In genomic region chr11:107914634-107915226, GRCm38 (mm10) we compare ENCODE assay signal across 9 mouse cellular contexts. TPM values are rescaled to one million over a fixed set of nuclear protein-coding genes. Genes with fewer than 3 reads are reported as not detected.
A peak's percentile ranks its signal among the peaks of the same experiment; 100 is the strongest.
DNase-seq lines count a peak whose midpoint lies in the region; ATAC-seq and TF ChIP-seq lines count a peak whose summit lies in the region.
"Had no signal": no experiment of that assay in that cellular context is flagged by ENCODE, and none has a peak within 500 bp of the region (broad histone marks: within the 10 kb centered on the region; RNA-seq: fewer than 3 reads in every experiment).

Cacng5 (minus strand) TSS chr11:107915055.

- no peaks in the 10 kb centered on the region for H3K79me2 ChIP-seq in heart, adult 2 months (replicated peaks; ENCODE audit: control insufficient read depth, insufficient read depth, low read length)

- peaks cover 34% of the 10 kb centered on the region for H3K27me3 ChIP-seq in heart, embryonic 14.5 days (ENCODE audit: control insufficient read depth, insufficient read depth, low read length)
- H3K27me3 ChIP-seq in heart, adult 2 months (ENCODE audit: control insufficient read depth, insufficient read depth, low read length): peaks cover 2% of the 10 kb centered on the region; the same call in 1 of the 2 replicates
- peaks cover 28% of the 10 kb centered on the region for H3K27me3 ChIP-seq in embryonic facial prominence, embryonic 12.5 days
- peaks cover 10% of the 10 kb centered on the region; the same call in 1 of the 2 replicates for H3K27me3 ChIP-seq in midbrain, embryonic 15.5 days (replicated peaks)
- H3K27me3 ChIP-seq in thymus, adult 2 months (ENCODE audit: control insufficient read depth, insufficient read depth, low read length): no peaks in the 10 kb centered on the region; the same call in 1 of the 2 replicates

- no peaks in the 10 kb centered on the region for H3K36me3 ChIP-seq in heart, embryonic 14.5 days (ENCODE audit: control insufficient read depth, insufficient read depth, low read length)
- H3K36me3 ChIP-seq in heart, adult 2 months (ENCODE audit: control insufficient read depth, insufficient read depth, low read length): no peaks in the 10 kb centered on the region
- H3K36me3 ChIP-seq in embryonic facial prominence, embryonic 12.5 days: no peaks in the 10 kb centered on the region
- no peaks in the 10 kb centered on the region for H3K36me3 ChIP-seq in midbrain, embryonic 15.5 days (replicated peaks)
- no peaks in the 10 kb centered on the region for H3K36me3 ChIP-seq in thymus, adult 2 months (ENCODE audit: control insufficient read depth, insufficient read depth, low read length)

- TF ChIP-seq EP300 in heart, adult 2 months (IDR thresholded peaks at IDR 0.05; ENCODE audit: insufficient read depth, low read depth, low read length): no peak

- 4% methylated on average over 35 of the region's 36 CpGs for WGBS in heart, embryonic 14.5 days
- WGBS in heart, adult 2 months: 6% methylated on average over 36 of the region's 36 CpGs
- 4% methylated on average over 36 of the region's 36 CpGs for WGBS in embryonic facial prominence, embryonic 12.5 days
- whole genome bisulfite sequencing in midbrain, embryonic 15.5 days: 5% methylated on average over 33 of the region's 36 CpGs
- WGBS in thymus, adult 2 months: 9% methylated on average over 36 of the region's 36 CpGs

- peak within 1 kb of the TSS; percentile 54 for H3K4me2 ChIP-seq in heart, embryonic 14.5 days (ENCODE audit: low read length)
- H3K4me2 ChIP-seq in embryonic facial prominence, embryonic 12.5 days (replicated peaks): peak within 1 kb of the TSS; percentile 56
- H3K4me2 ChIP-seq in midbrain, embryonic 15.5 days: peak within 1 kb of the TSS; percentile 59

- peak within 1 kb of the TSS; percentile 10 to 23; a peak in 3 of 4 replicates for H3K4me3 ChIP-seq in heart, embryonic 14.5 days (ENCODE audit: control insufficient read depth in 1 of 2, insufficient read depth in 1 of 2, low read depth in 1 of 2, low read length in 2 of 2)
- H3K4me3 ChIP-seq in heart, adult 2 months: no peak within 1 kb of the TSS
- H3K4me3 ChIP-seq in embryonic facial prominence, embryonic 12.5 days: peak within 1 kb of the TSS; percentile 36
- H3K4me3 ChIP-seq in midbrain, embryonic 15.5 days: peak within 1 kb of the TSS; percentile 42
- no peak within 1 kb of the TSS for H3K4me3 ChIP-seq in thymus, adult 2 months (ENCODE audit: control insufficient read depth, insufficient read depth, low read length)

- no peak for ATAC-seq in heart, embryonic 14.5 days (ENCODE audit: insufficient number of reproducible peaks, insufficient read depth, low FRiP score, low read depth)
- ATAC-seq in embryonic facial prominence, embryonic 12.5 days (ENCODE audit: insufficient number of reproducible peaks, insufficient read depth, low FRiP score, low TSS enrichment): no peak; the same call in 1 of the 2 replicates
- ATAC-seq in midbrain, embryonic 15.5 days (replicated peaks): peak; percentile 52
- ATAC-seq: Patski had no signal

- H3K9me3 ChIP-seq in heart, embryonic 14.5 days (ENCODE audit: control insufficient read depth, low read length): peaks cover under 1% of the 10 kb centered on the region; the same call in 1 of the 2 replicates
- H3K9me3 ChIP-seq in embryonic facial prominence, embryonic 12.5 days: peaks cover under 1% of the 10 kb centered on the region; the same call in 1 of the 2 replicates
- no peaks in the 10 kb centered on the region for H3K9me3 ChIP-seq in midbrain, embryonic 15.5 days

- no peak for TF ChIP-seq POLR2A in heart, adult 2 months (IDR thresholded peaks at IDR 0.05; ENCODE audit: insufficient read depth, low read depth, low read length)
- TF ChIP-seq POLR2A in thymus, adult 2 months (IDR thresholded peaks at IDR 0.05; ENCODE audit: control insufficient read depth, extremely low read depth, insufficient read depth, low read length, poor library complexity): no peak

- no peaks in the 10 kb centered on the region for H3K4me1 ChIP-seq in heart, embryonic 14.5 days (ENCODE audit: control insufficient read depth in 2 of 2, insufficient read depth in 2 of 2, low read length in 2 of 2)
- H3K4me1 ChIP-seq in heart, adult 2 months (ENCODE audit: control insufficient read depth, insufficient read depth, low read length): no peaks in the 10 kb centered on the region
- H3K4me1 ChIP-seq in embryonic facial prominence, embryonic 12.5 days: 0 out of 2 replicates have a peak, but pooled peaks cover 5% of the 10 kb centered on the region
- peaks cover 22% of the 10 kb centered on the region for H3K4me1 ChIP-seq in midbrain, embryonic 15.5 days
- H3K4me1 ChIP-seq in thymus, adult 2 months (replicated peaks; ENCODE audit: control insufficient read depth, insufficient read depth, low read length): no peaks in the 10 kb centered on the region

- no peak within 1 kb of the TSS for H3K27ac ChIP-seq in heart, embryonic 14.5 days (replicated peaks in 1 of 2; ENCODE audit: control insufficient read depth in 1 of 2, insufficient read depth in 1 of 2, low read depth in 2 of 2, low read length in 2 of 2)
- no peak within 1 kb of the TSS for H3K27ac ChIP-seq in heart, adult 2 months
- H3K27ac ChIP-seq in embryonic facial prominence, embryonic 12.5 days: no peak within 1 kb of the TSS
- no peak within 1 kb of the TSS for H3K27ac ChIP-seq in midbrain, embryonic 15.5 days
- no peak within 1 kb of the TSS for H3K27ac ChIP-seq in thymus, adult 2 months (ENCODE audit: control insufficient read depth, insufficient read depth, low read length)

- intact Hi-C loops in heart, adult 2 months (cut with DNase I): no loop called here

- DNase-seq in heart, adult 2 months: no peak
- DNase-seq in ES-CJ7 (ENCODE audit: low read depth, low spot score): peak; percentile 25
- DNase-seq in layer of hippocampus, postnatal 14 days (ENCODE audit: low spot score in 2 of 2): no peak
- DNase-seq in thymus, adult 2 months: no peak
- DNase-seq in ovary, postnatal 10 days (ENCODE audit: low spot score): no peak

- no peak within 1 kb of the TSS for H3K9ac ChIP-seq in heart, embryonic 14.5 days (ENCODE audit: low read length)
- H3K9ac ChIP-seq in heart, adult 2 months (ENCODE audit: low read depth, low read length): no peak within 1 kb of the TSS
- 0 out of 2 replicates have a peak within 1 kb of the TSS, but pooled peaks have one; percentile 19 for H3K9ac ChIP-seq in embryonic facial prominence, embryonic 12.5 days
- peak within 1 kb of the TSS; percentile 31 for H3K9ac ChIP-seq in midbrain, embryonic 15.5 days

- TF ChIP-seq CTCF in heart, adult 2 months (IDR thresholded peaks at IDR 0.05): no peak
- TF ChIP-seq CTCF in thymus, adult 2 months (IDR thresholded peaks at IDR 0.05; ENCODE audit: borderline replicate concordance, control insufficient read depth, extremely low read depth, insufficient read depth, low read length, poor library complexity): no peak

RNA-seq across cellular contexts. Expression of gene Cacng5, which starts in this region (rescaled TPM):
- 0.05 and 0.08 TPM in 2 replicates for polyA plus RNA-seq in heart, embryonic 14.5 days (2014; fragmentation: Nextera tagmentation; extraction: Ambion mirVana)
- not detected for total RNA-seq in heart, adult 2 months (2021)
- 0.03 and 0.06 TPM in 2 replicates for polyA plus RNA-seq in heart, adult 2 months (2012; rRNA removed)
- 0.64 and 0.65 TPM in 2 replicates for polyA plus RNA-seq in embryonic facial prominence, embryonic 12.5 days (2016; fragmentation: Nextera tagmentation; extraction: Ambion mirVana)
- total RNA-seq in layer of hippocampus, postnatal 14 days (2021): 10 to 100 TPM; 20.9 to 24.7 TPM
- polyA plus RNA-seq in midbrain, embryonic 15.5 days (2015; fragmentation: Nextera tagmentation; extraction: Ambion mirVana): 9.7 and 11.1 TPM in 2 replicates
- polyA plus RNA-seq in thymus, adult 2 months (2012; rRNA removed): 0.04 and 0.05 TPM in 2 replicates
- polyA plus RNA-seq: Patski had no signal

Comparison
In these comparisons a context has a peak if more than half of its experiments do, and no peak if none do; other contexts are left out.
1. RNA of gene Cacng5 (total RNA-seq): 20.9 to 24.7 TPM in layer of hippocampus, postnatal 14 days; not detected in heart, adult 2 months; every median in the first group is over 10 times any median in the second.
2. H3K4me3 ChIP-seq: peak in heart, embryonic 14.5 days (2 of 2), embryonic facial prominence, embryonic 12.5 days (single experiment) and midbrain, embryonic 15.5 days (single experiment); none in heart, adult 2 months (single experiment) and thymus, adult 2 months (single experiment).
3. H3K9ac ChIP-seq: peak in embryonic facial prominence, embryonic 12.5 days (single experiment) and midbrain, embryonic 15.5 days (single experiment); none in heart, embryonic 14.5 days (single experiment) and heart, adult 2 months (single experiment).
4. Peak in every context shown above with its lines, with median percentiles within 50 percentile points of each other: H3K4me2 ChIP-seq.